Mouse (Mus musculus) retina, postnatal 1 day (tissue): ENCODE measurements around the gene Rab38.

Experiments
- DNase-seq: peaks from one replicate; pipeline ENCODE4 v3.0.0-alpha.2; 2012

Rab38 gene

DNA sequence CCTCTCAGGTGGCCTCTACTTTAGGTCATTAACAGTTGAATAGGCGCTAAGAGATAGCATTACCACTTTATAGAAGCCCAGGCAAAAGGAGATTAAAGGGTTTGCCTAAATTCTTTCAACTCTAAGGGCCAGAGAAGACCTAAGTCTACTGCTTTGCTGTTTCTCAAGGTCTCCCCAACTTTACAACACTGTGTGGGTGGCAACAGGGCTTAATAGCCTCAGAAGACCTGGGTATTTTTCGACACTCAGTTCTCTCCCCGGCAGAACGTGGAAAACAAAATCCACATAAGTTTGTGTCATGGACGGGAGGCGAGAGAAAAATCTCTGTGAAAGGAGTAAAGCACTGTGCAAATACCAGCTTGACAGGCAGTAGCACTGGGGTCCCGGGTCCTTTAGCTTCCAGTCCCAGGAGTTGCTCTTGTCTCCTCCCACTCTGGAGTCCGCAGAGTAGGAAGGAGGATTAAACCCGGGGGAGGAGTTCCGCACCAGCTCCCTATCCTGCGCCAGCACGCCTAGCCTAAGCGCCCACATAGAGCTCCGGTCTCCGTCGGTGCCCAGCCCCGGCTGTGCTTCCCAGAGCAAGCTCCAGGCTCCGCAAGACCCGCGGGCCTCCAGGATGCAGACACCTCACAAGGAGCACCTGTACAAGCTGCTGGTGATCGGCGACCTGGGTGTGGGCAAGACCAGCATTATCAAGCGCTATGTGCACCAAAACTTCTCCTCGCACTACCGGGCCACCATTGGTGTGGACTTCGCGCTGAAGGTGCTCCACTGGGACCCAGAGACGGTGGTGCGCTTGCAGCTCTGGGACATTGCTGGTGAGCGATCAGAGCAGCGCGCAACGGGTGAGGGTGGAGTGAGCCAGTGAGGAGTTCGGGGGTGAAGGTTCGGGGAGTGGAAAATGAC lies at the start of gene Rab38:
Gene Rab38, plus strand, starts transcription at position 488 of the 906 bp plus-strand sequence.
- peak; percentile 73 for DNase-seq

DNA sequence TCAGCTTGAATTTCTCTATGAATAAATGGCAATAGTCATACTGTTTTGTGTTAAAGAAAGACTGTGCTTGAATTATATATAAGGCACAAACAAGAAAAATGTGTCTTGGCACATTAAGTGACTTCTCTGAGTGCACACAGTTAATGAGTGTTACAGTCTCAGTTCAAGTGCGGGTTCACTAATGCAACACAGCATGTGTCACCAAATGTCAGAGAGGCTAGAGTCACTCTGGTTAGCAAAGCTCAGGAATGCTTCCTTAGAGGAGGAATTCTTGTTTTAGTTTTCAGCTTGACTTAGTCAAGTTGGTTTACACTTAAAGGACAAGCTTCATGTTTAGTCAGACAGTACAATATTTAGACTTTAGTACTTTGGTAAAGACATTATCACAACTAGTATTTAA lies 35.5 kb upstream of the Rab38 start:
- DNase-seq: peak; percentile 15

DNA sequence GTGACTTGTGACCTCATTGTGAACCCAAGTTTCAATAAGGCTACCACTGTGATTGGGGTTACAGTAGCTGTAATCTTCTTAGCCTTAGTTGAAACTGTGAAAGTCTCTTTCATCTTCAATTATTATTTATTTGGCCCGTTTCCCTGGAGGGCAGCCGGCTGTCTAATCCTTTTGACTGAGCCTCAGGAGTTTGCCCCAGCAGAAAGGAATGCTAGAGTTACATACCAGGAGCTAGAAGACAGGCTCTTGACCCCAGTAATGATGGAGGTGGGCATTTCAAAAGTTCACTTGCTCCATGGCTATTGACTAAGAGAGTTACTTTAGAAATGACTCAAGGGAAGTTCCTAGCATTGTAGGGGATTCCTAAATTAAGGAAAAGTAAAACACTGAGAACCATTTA lies 34.3 kb upstream of the Rab38 start:
- peak; percentile 1 for DNase-seq

DNA sequence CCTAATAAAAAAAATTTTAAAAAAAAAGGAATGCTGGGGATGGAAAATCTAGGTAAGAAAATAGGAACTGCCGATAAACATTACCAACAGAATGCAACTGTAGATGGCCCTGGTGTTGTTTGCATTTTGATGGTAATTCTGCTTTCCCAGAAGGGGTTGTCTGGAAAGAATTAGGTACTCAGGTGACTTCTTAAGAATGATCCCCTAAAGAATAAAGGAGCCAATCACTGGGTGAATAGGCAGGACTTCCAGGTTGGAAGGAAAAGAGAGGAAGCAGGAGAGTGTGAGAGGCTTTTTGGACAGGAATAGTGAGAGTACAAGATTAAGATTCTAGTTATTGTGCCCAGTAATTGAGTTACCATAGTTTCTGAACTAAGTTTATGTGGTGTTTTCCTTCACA lies 24.8 kb upstream of the Rab38 start:
- DNase-seq: no peak

DNA sequence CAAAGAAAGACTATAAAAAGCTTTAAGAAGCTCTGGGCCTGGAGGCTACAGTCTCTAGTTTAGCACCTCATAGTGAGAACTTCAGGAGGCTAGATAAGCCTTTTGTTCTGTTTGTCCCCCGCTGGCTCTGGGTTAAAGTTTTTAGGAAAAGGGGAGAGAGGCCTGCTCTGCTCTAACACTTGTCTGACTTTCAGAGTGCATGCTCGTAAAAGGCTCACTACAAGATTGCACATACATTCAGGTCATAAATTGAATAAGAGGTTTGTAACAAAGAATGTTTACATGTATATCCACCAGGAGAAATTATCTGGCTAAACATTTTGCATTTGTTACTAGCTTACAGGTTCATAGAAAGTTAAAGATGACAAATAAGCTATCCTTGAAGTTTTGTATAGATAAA lies 23.6 kb upstream of the Rab38 start:
- DNase-seq: no peak

DNA sequence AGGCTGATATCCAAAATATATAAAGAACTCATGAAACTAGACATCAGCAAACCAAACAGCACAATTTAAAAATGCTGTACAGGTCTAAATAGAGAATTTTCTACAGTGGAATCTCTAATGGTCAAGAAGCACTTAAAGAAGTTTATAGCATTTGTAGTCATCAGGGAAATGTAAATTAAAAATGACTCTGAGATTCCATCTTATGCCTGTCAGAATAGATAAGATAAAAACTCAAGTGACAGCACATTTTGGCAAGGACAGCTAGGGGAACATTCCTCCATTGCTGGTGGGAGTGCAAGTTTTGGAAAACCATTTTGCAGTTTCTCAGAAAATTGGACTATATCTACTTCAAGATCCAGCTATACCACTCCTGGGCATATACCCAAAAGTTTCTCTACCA lies 8.3 kb upstream of the Rab38 start:
- no peak for DNase-seq

DNA sequence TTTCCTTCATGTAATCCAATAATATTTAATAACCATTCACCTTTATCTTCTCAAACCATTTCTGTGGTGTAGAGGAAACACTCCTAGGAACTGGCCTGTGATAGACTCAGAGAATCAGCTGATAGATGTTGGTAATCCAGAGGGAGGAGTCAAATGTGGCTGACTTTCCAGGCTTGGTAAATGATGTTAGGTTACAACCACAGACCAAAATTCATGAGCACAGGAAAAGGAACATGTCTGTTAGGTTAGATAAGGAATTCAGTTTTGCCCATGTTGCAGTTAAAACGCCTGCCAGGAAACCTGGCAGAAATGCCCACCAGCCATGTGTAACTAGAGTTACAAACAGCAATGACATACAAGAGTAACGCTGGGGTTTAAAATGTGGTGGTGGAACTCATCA lies 6.2 kb upstream of the Rab38 start:
- DNase-seq: no peak

DNA sequence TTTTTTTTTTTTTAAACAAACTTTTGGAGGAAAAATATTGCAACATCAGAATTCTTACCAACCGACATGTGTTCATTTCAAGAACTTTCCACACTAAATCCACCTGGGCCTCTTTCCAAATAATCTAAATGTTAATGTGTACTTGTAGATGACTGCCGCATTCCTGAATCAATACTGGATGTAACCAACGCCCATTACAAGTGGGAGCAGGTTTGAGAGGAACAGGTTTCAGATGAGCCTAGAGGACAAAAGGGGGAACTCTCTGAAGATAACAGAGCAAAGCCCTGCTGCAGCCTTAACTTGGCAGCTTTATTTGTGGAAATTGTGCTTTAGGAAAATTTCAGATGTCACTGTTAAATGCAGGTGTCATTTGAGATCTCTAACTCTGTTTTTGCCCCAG lies 4.3 kb upstream of the Rab38 start:
- no peak for DNase-seq

DNA sequence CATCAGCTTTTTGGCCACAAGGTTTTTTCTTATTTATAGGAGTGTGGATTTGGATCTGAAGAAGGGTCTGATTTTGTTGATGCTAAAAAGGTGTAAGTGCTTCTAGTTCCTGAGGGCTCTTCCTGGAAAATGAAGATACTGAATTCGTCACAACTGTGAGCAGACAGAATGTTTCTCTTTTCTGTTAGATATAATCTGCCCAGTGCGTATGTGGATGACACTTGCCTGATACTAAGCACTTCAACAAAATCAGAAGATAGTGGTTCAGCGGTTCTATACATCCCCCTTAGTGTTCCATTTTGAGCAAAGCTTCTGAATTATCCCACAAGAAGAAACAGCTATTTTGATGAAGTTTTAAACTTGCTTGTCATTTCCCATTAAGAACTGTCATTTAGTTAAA lies 2.6 kb upstream of the Rab38 start:
- DNase-seq: no peak

DNA sequence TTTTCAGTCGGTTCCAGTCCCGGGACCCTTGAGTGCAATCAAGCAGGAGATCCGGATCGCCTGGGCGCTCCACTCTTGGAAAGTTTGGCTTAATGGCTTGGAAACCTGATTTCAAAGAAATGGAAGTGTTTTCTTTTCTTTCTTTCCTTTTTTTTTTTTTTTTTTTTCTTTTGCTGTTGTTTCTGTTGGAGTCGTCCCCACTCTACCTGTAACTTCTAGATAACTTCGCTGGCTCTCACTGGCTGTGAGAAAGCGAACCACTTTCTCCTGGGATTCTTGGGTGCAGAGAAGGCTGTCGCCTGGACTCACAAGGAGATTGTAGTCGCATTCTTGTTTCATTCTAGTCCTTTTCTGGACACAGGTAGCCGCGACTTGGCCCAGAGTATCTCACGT lies 615 bp downstream of the Rab38 start:
- no peak for DNase-seq

DNA sequence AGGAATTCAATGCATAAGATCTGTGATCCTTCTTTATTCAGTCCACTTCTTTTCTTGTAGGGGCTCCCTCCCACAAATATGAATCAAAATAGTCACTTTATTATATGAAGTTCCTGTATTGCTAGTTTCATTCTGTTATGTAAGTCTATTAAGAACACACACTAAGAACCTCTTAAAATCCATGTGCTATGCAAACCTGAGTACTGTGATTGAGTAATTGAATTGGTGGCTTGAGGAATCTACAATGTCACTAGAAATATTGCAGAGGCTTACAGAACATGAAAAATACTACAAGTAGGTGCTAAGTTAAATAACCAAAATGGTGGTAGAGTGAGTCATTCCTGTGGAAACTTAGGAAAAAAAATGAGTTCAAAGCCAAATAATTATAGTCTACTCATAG lies 10.2 kb downstream of the Rab38 start:
- DNase-seq: no peak

DNA sequence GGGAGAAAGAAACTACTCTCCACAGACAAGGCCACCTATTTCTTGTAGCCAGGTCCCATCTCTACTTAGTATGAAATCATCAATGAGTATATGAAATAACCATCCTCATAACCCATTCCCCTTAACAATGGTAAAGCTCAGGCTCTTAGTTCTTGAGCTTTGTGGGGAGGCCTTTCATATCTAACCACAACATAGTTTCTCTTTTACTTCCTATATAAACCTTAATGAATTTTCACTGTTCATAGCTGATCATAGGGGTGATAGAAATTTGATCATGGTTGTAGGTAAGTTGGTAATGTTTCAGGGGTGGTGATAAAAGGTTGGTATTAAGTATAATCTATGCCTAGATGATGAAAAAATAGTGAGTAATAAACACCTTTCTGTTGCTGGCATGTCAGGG lies 12.6 kb downstream of the Rab38 start:
- no peak for DNase-seq

DNA sequence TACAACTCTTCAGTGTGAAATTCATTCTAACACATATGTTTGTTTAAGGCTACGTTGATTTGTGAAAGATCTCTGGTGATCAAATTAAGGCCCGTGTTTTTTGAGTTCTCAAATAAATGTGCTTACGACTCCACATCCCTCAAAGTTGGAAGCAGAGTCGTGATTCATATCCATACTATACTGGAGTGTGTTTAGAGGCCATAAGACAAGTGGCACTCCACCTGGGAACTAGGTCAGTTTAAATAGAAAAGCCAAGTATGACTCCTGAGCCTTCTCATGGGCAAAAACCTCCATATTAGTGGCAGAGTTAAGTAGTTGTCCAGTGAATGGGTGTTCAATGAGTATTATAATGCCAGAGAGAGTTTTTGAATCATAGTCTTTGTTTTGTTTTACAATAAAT lies 13.4 kb downstream of the Rab38 start:
- no peak for DNase-seq

DNA sequence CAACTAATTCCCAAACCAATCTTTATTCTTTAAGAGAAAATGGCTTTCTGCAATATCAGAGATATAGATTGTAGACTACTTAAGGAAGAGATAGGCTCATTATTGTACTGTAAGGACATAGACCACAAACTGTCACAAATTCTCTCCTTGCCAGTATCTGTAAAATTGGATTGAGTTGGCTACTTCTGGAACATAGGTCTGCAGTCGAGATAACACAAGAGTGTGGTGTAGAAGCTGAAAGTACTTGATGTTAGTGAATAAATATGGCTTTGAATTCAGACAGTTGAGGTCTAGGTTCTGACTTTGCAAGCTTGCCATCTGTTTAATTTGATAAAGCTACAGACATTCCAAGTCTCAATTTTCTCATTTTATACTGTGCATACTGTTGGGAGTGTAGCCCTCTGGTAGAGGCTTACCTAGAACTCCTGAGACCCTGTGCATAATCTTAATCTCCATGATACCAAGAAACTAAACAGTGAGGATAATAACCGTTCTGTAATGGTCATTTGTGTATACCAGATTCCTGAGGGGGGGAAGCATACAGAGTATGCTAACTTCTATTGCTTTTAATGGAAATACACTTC lies 15.3 kb downstream of the Rab38 start:
- no peak for DNase-seq

DNA sequence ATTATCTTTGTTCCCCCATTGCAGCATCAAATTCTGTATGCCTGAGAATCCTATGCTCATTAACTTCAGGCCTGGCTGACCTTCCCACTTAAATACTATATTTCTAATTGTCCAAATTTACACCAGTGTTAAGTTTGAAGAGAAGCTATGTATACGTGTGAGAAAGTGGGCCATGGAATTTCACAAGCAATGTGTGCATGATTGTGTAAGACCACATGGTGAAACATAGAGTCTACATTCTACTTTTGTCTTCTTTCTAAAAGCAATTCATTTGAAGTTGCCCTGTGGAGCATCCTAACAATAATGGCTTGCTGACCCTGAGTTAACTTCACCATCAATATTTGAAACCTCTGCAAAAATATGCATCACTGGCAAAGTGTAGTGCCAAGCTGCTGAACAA lies 23.2 kb downstream of the Rab38 start:
- no peak for DNase-seq

DNA sequence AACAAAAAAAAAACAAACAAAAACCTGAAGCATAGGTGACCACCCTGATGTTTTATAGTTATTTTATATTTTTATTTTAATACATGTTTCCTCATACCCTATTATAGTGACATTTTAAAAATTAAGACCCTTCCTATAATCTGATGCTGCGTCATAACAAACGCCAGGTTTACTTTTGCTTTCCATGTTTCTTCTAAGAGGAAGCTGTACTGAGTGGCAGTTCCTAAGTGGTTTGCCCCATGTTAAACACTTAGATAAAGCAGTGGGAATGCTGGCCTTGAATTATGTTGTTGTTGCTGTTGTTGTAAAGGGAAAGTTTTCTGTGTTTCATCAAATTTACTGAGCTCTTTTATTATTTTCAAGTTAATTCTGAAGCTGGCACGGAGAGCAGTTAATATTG lies 27.8 kb downstream of the Rab38 start:
- no peak for DNase-seq

DNA sequence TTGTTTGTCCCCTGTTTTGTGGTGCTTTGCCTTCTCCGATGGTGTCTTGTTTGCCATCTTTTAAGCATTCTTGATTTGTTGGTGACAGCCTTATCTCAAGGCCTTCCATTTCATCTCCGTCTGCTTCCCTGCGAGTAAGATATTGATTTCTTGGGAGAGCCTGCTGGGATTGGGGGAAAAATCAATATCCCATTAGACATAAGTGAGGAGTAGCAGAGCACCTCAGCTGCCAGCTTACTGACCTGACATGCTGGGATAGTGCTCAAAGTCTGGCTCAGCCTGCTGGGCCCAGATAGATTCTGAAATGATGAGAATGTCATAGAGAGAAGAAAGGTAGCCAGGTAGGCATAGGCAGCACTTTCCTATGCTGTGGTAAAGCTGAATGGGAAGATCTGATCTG lies 37.7 kb downstream of the Rab38 start:
- peak; percentile 1 for DNase-seq

DNA sequence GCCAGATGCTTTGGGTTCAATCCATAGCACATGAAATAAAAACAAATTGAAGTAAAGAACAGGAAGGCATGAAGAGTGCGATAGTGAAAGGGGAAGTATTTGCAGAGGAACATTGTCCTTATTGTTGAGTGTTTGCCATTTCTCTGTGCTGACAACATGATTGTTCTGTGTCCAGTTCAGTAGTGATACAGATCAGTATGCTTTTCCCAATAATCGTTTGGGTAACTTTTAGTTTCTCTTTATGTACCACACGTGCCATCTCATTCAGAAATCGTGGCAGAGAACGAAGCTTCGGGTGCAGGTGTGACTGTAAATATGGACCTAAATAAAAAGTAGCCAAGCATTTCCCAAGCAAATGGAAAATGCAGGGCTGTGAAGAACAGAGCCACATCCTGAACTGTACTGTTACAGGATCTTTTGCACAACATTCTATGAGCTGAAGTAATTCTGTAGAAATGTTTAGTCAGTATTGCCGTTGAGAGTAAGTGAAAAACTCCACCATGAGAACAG lies 52.1 kb downstream of the Rab38 start:
- no peak for DNase-seq

DNA sequence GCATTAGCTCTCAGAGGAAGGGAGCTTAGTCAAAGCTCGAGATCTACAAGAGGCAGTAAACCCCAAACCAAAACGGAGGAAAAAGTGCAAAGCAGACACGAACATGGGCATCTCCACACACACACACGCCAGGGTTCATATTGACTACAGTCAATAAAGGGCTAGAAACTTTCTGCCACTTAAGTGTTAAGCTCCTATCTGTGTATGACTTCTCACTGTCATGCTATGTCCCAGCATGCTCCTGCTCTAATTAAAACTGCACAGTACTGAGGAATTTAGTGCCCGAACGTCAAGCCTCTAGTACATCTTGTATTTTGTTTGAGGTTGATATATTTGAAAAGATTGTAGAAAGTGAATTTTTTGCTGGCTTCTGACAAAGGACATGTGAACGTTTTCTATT lies 52.6 kb downstream of the Rab38 start:
- DNase-seq: no peak

DNA sequence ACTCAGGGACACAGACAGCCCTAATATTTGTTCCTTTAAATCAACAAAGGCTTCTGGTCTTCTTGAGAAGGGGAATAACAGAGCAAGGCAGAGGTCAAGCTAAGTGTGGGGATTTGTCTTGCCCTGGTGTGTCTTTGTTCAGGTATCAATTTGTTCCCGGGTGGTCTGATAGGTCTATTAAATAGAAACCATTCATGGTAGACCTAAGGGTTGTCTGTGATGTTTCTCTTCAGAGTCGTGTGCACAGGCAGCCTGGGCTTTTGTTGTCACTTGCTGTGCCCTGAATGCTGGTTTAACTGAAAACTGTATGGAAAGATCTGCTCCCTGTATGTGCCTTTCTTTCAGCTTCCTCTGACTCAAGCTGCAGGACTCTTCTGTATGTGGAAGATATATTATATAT lies 60.9 kb downstream of the Rab38 start:
- no peak for DNase-seq

DNA sequence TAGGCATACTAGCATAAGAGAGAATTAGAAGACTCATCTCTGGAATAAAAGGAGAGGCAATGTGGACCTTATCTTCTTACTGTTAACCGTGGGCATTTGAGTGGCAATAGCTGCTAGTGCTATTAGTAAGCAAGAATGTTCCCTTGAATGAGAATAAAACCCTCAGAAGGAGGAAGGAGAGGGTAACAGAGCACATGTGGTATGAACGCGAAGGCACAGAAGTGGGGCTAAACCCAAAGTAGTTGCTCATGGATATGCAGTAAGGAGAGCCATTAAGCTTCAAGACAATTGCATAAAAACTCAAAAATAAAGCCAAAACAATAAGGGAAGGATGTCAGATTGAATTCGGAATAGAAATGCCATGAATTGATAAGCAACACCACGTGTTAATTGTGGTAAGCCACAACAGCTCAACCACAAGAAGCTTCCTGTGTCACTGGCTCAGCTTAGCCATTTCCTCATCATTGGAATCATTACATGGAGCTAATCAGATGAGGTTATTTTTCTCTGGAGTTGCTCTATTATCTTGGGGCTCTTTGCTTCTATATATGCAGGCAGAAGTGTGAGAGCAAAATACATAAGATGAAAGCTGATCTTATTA lies 72.2 kb downstream of the Rab38 start:
- no peak for DNase-seq

DNA sequence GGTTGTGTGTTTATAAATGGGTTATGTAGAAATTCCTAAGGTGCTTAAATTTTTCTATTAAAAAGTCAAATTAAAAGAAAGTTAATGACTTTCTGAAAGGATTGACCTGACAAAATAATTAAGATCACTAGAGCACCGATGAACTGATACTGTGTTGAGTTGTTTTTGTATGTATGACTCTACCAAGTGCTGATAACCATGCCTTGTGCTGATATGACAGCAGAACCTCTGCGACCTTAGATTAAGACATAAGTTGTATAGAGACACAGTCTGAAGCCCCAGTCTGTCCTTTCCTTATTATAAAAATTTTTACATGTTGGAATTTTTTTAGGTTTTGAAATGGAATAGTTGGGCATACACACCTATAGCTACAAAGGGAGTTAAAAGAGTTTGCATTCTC lies 79.7 kb downstream of the Rab38 start:
- no peak for DNase-seq

DNA sequence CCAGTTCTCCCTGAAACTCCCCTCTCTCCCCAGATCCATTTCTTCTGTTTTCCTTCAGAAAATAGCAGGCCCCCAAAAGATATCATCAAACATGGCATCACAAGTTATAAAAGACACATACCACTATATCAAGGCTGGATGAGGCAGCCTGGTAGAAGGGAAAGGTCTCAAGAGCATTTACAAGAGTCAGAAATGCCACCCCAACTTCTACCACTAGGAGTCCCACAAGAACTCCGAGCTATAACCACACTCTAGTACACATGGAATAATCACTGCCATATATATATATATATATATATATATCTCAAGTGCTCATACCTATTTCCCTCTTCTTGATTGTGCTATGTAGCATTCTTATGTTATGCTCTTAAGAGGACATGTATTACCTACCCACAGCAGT lies 92.4 kb downstream of the Rab38 start:
- DNase-seq: no peak

DNA sequence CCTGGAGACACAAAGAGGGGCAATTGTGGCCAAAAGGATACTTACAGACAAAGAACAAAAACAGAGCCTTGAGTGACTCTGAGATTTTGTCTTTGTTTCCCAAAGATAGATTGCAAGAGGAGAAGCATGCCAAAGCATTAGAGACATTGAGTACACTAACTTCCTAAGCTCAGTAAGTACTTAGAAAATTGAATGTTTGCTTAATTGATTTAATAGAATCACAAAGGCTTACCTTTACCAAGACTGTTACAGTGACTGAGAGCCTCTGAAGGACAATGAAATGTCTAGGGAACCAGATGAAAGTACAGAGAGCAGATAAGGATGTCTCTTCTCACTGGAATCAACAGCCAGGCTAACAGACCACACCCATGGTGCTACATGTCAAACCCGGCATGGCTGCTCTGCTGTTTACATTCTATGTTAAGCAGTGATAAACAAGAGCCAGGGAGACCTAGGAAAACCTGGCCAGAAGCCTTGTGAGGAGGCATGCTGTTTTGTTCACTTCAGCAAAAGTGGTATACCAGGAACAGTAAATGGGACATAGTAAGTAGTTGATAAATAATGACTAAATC lies 97.1 kb downstream of the Rab38 start:
- no peak for DNase-seq
